Mouse (Mus musculus) heart, adult 11 months (tissue): ENCODE measurements around the gene Hexb.
A peak's percentile ranks its signal among the peaks of the same experiment; 100 is the strongest.
"Not testable (repeated sequence)": the region's sequence is repeated elsewhere in the genome, so short reads cannot be mapped to it uniquely, and the experiment has no call there.

Experiments
- DNase-seq: peaks from one replicate; pipeline ENCODE4 v3.0.0; 2022

Hexb gene

GRCm38 (mm10) chr13:97178943-97179342, 19.2 kb downstream of the Hexb start:
- peak; percentile 85 for DNase-seq

GRCm38 (mm10) chr13:97176731-97177130, 21.4 kb downstream of the Hexb start:
- DNase-seq: no peak

DNA sequence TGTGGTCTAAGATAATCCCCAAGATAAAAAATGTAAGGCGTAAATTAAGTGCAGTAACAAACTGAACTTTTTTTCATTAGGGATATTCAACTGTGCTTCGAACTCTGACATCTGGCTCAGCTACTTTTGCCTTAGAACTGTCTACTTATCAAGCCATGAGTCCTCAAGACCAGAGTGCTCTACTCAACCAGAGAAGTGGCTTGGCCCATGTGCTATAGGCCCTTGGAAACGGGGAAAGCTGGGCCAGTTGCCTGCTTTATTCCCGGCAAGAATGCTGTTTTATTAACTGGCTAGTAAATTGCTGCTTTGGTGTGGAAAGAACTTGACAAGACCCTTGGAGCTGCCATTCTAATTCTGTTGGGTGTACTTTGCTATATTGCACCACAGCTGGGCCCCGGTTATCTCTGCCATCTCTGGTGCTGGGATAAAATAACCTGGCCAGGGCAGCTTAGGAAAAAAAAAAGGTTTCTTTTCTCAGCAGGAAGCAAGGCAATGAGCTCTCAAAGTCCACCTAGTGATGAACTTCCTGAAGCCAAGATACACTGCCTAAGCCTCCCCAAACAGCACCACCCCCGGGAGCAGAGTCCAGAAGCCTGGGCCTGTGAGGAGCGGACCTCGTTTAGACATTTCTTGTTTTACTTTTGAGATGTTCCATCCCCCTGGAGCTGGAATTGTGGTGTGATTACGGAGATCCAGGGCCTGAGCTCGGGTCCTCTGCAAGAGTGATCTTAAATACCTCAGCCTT, 22.5 kb downstream of the Hexb start:
- no peak for DNase-seq

- DNase-seq: no peak
Measured at GRCm38 (mm10) chr13:97145834-97146233, 52.3 kb downstream of the Hexb start.

GRCm38 (mm10) chr13:97142321-97142720, 55.8 kb downstream of the Hexb start:
- no peak for DNase-seq

DNA sequence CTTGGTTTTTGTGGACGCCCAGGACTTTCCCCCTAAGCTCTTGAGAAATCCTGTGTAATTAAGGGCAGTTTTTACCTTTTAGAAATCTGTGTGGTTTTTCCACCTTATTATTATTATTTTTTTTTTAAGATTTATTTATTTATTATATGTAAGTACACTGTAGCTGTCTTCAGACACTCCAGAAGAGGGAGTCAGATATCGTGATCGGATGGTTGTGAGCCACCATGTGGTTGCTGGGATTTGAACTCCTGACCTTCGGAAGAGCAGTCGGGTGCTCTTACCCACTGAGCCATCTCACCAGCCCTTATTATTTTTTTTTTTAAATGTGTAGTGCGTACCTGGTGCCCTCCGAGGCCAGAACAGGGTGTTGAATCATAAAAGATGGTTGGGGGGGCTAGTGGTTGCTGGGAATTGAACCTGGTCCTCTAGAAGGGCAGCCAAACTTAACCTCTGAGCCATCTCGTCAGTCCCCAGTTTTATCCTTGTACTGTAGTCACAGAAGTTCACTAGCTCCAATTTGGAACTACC, 59.7 kb downstream of the Hexb start:
- DNase-seq: not testable (repeated sequence)

DNA sequence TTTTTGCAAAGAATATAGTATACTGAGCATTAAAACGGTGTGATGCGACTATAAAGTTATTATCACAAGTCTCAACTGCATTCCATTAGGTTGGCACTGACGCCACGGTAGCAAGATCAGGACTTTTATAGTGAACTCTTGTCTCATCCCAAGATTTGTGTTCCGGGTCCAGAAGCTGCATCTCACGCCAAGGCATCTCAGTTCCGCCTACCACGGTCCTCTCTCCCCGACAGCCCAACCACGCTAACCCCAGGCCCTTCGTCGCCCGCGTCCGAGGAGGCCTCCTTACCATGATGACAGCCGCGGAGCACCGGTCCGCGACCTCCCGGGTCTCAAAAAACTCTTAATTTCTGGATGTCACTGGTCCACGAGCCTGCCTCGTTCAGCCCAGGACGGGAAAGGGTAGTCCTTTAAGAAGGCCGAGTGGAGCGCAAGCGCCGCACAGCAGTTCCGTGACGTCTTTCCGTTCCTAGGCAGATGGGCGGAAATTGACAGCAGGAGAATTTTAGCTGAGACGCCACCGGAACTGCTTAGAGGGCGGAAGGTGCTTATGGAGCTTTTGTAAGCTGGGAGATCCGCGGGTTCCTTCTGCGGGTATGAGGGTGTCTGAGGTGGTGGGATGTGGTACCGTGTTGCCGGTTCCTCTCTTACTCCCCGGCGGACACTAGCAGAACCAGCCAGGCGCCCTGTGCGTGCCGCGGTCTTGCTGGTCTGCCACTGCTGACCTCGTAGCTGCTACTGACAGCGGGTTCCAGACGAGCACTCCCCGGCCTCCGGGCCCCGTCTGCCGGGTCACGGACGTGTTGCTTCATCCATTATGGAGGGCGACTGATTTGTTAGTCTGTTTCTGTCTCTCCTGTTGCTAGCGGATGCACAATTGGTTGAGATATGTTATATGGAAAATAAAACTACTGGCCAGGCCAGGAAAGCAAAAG, 60.4 kb downstream of the Hexb start, which contains the start of the genes Gfm2 and Nsa2:
Gene Gfm2 (plus strand): TSS at position 472 of the 935 bp plus-strand sequence.
Gene Nsa2 (minus strand): TSS at position 472 of the 935 bp plus-strand sequence.
- peak; percentile 99 for DNase-seq

DNA sequence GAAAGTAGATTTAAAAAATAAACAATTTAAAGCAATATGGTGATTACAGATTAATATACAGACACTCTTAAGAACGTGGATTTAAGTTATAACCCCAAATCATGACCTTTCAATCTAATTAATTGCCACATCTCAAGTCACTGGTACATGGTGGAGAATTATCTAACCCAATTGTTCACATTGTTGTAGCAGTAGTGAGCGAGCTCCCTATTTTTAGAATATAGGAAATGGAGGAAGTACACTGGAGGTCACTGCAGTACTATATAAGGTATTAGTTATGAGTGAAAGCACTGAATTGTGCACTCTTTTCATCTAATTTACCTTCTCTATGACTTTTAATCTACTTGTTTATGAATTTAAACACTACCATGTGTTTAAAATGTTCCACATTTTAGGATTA, 67.7 kb downstream of the Hexb start:
- DNase-seq: not testable (repeated sequence)

DNA sequence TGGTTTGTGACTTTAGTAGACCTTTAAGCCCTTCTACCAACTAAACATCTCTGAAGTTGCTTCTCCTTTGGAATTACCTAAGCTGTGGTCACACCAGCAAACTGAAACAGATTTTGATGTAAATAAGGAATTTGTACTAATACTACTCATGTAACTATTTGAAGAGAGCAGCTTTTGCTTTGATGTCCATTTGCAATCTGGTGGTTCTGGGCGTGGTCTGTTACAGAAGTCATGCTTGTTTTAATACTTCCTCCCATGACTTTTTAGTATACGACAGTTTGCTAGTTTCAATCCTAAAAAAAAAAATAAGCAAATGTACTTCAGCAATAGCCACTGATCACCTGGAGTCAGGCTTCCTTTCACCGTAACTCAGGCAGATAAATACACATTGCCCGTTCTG, 68.5 kb downstream of the Hexb start:
- DNase-seq: not testable (repeated sequence)
